Mouse (Mus musculus) embryonic stem cell, embryonic (primary cell): ENCODE measurements around the gene Gys2.
"Not testable (repeated sequence)": the region's sequence is repeated elsewhere in the genome, so short reads cannot be mapped to it uniquely, and the experiment has no call there.

Experiments used
- CTCF ChIA-PET, 4 experiments: fragments of 300-600 bp in 2 of 4; fragments of 350-600 bp in 2 of 4; sonication (Branson Sonifier 250); formaldehyde crosslinking; loops; one replicate each; lab custom pipeline; 2022; ENCODE audit warnings: inconsistent platforms in 2 of 4; lab: Charles Lee
- POLR2A ChIA-PET, 4 experiments: fragments of 300-600 bp in 2 of 4; fragments of 350-600 bp in 2 of 4; sonication (Branson Sonifier 250); formaldehyde crosslinking; loops; one replicate each; lab custom pipeline; 2022; ENCODE audit warnings: antibody characterized with exemption in 4 of 4, inconsistent platforms in 1 of 4; lab: Charles Lee

The Gys2 gene

DNA sequence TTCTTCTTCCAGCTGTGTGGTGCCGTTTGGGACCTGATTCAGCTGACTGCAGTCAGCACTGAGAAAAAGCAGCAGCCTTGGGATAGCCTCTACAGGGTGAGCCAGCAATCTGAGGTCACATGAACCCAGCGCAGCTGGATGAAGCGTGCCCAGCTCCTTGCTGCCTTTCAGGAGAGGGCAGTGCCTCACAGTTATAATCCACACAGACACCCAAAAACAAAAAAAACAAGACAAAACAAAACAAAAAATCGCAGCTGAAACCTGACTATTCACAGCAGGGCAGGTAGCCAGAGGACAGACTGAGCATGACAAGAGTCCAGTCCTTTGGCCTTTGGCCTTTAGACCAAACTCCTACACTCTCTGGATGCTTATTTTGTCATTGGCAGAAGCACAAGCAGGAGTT lies at the start of gene Gys2:
Gys2 (minus strand) TSS at position 309 of the 403 bp plus-strand sequence.
- ChIA-PET POLR2A (interaction anchor here in 1 of 4 experiments (1.6 kb wide), 1 partner anchor 40 kb away, joined by 3 read pairs; no protein-coding TSS in a partner anchor), CTCF (no interaction called here)

DNA sequence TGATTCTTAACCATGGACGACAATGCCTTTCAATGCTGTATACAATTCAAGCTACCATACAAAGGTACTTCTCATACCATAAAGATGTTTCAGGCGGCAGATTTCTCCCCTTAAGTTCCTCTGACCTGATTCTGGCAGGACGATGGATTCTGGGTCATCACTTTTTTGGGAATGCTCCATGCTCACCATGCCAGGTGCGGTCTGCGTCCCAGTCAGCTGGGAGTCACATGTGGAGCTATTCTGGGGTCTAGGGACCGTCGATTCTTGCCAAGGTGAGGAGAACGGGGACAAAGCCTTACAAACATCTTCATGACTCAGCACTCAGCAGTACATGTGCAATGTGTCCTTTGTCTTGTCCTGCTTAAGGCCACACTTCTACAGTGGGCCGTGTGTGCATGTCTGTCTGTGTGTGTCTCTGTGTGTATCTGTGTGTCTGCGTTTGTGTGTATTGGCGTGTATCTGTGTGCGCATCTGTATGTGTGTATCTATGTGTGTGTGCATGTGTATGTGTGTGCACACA lies 48.7 kb upstream of the Gys2 start:
- ChIA-PET POLR2A (interaction anchor here in 1 of 4 experiments (1.7 kb wide), 1 partner anchor 10 kb away, joined by 3 read pairs; no protein-coding TSS in a partner anchor), CTCF (interaction anchor here in 1 of 4 experiments (0.8 kb wide), 1 partner anchor 107 kb away, joined by 8 read pairs; no protein-coding TSS in a partner anchor)

DNA sequence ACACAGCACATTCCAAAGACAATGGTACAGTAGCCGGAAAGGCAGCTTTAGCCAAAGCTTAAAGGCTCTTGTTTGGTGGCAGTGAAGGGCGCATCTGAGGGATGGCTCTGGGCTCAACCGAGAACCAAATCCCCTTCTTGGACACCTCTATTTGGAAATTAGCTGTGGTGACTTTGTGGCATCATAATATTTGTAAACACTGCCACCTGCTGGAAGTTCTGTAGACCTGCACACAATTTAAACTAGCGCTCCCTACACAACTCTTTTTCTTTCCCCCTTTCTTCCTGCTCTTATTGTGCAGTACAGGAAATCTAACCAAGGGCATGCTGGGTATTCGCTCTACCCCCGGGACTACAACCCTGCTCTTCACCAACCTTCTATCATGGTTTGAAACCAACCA lies 46.2 kb upstream of the Gys2 start:
- CTCF ChIA-PET, result interaction anchor here in 2 of 4 experiments (1.7 to 2.0 kb wide), 2 partner anchors 156 to 216 kb away, joined by 7 to 8 read pairs; no protein-coding TSS in a partner anchor
- POLR2A ChIA-PET, result interaction anchor here in 3 of 4 experiments (0.8 to 4.0 kb wide), 6 partner anchors 9 to 238 kb away, joined by 3 to 17 read pairs (median 4); partner anchors contain the start of genes Ldhb (in 3 of the 3) and Cmas (in 1 of the 3)

DNA sequence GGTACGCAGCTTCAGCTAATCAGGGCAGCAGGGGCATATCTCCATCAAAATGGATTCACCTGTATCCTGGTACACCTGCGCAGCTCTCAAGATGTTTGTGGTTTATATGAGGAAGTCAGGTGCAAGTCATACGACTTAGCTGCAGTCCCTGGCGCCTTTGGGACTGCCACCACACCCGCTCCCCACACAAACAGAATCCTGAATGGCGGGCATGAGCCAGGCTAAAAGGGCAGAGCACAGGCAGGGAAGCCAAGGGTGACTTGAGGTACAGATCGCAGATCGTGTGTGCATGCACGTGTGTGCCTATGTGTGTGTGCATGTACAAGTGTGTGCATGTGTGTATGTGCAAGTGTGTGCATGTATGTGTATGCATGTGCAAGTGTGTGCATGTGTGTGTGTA lies 42.5 kb upstream of the Gys2 start:
- CTCF ChIA-PET, result interaction anchor here in 2 of 4 experiments (1.0 to 1.1 kb wide), 3 partner anchors 85 to 170 kb away, joined by 3 to 4 read pairs (median 3); partner anchors contain the start of gene Pyroxd1 (in 1 of the 2)
- POLR2A ChIA-PET, result interaction anchor here in 3 of 4 experiments (0.7 to 2.0 kb wide), 10 partner anchors 9 to 238 kb away, joined by 3 to 16 read pairs (median 3); no protein-coding TSS in a partner anchor

DNA sequence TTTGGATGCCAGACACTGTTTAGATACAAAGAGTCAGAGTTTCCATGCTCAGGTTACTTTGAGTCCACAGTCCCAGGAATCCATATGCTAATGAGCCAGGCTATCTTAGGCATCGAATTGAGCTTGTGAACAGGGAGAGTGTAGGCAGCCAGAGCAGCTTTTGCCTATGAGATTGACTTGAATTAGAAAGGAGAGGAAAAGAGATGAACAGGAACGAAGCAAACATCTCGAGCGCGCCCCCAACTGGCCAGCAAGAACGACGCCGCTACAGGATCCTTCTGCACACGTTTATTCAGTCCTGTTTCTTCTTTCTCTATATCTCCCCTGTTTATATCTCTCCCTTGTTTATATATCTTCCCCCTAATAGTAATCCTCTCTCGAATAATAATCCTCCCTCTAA lies 42.0 kb upstream of the Gys2 start:
- POLR2A ChIA-PET, result interaction anchor here in 3 of 4 experiments (0.7 to 2.0 kb wide), 12 partner anchors 9 to 238 kb away, joined by 3 to 16 read pairs (median 3); partner anchors contain the start of gene Pyroxd1 (in 1 of the 3)
- CTCF ChIA-PET, result interaction anchor here (0.6 to 1.1 kb wide), 10 partner anchors 10 to 223 kb away, joined by 3 to 5 read pairs (median 3); partner anchors contain the start of gene Pyroxd1 (in 1 of the 4)

DNA sequence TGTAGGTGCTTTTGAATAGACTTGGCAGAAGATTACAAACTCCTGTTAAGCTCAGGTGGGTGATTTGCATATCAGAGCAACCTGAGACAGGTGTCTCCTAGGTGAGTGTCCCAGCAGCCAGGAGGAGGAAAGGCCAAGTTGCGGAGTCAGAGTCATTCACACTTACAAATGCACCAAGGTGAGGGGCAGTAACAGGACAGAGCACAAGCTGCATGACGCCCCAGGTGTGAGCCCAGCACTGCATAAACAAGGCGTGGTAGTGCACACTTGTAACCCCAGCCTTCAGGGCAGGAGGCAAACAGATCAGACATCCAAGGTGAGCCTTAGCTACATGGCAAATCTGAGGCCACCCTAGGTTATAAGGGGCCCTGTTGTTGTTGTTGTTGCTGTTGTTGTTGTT lies 40.0 kb upstream of the Gys2 start:
- ChIA-PET CTCF (no interaction called here), POLR2A (interaction anchor here in 3 of 4 experiments (0.6 to 3.6 kb wide), 12 partner anchors 10 to 629 kb away, joined by 3 to 49 read pairs (median 4); partner anchors contain the start of gene Gys2 (in 1 of the 3))

DNA sequence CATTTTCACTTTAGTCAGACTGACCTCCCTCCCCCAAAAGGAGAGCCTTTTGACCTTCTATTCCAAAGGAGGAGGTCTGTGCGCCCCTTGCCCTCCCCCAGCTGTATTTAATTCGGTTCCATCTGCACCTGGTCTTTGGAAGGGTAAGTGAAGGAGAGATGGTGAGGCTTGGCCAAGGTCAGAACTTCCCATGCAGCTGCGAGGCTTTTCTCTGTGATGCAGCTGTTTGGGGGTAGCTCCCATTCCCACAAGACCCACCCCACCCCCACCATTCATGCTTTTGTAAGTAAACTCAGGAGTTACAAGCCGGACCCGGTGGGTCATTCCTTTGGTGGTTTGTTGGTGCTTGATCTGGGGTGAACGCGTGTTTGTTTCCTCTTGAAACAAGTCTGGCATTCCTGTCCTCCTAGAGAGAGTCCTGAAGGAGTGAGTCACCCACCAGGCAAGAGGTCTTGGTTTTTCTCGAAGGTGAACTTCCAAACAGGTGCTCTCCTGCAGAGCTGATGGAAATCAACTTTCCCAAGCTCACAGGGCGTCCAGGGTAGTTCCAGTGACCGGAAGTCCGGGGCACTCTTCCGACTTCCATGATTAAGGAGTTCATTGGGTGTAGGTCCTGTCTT lies 38.7 kb upstream of the Gys2 start:
- ChIA-PET POLR2A (interaction anchor here in 3 of 4 experiments (0.5 to 3.6 kb wide), 34 partner anchors 9 to 1912 kb away, joined by 3 to 49 read pairs (median 4); partner anchors contain the start of gene Pyroxd1 (in 1 of the 3)), CTCF (interaction anchor here in 1 of 4 experiments (0.6 kb wide), 2 partner anchors 637 to 1741 kb away, joined by 5 to 7 read pairs; no protein-coding TSS in a partner anchor)

DNA sequence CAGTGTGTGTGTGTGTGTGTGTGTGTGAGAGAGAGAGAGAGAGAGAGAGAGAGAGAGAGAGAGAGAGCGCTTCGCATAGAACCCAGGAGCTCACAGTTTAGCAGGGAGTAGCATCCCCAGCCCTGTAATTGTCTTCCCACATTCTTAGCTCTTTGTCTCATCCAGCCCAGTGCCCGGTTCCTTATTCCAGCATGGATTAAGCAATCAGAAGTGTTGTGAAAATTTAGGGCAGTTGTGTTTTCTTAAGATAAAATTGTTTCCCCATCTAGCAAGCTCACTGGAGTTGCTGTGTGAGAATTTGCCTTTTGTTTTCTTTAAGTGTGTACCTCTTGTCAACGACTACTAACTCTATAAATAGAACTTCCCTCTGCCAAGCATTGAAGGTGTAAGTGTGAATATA lies 35.8 kb upstream of the Gys2 start:
- ChIA-PET POLR2A (interaction anchor here (0.5 to 3.9 kb wide), 32 partner anchors 10 to 1905 kb away, joined by 3 to 28 read pairs (median 5); partner anchors contain the start of genes Kcnj8 (in 1 of the 4) and Pyroxd1 (in 1 of the 4)), CTCF (interaction anchor here in 1 of 4 experiments (1.0 kb wide), 1 partner anchor 248 kb away, joined by 3 read pairs; no protein-coding TSS in a partner anchor)

DNA sequence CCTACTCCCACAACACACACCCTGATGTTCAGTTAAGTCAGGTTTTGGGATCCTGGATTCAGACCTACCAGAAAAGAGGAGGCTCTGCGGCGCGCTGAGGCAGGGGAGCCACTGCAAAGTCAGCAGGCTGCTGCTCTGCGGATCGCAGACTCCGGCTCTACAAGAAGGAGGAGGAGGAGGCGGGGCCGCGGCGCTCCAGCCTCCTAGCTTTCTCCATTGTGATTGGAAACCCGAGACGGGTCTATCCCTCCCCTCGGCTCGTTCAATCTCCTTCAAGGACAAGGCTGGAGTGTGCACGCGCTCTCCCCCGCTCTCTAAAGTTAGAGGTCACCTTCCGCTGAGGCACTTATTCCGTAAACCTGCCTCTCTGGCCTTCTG lies 34.9 kb upstream of the Gys2 start, which contains the start of gene Ldhb:
Ldhb (minus strand) TSS at position 173 of the 378 bp plus-strand sequence.
- ChIA-PET POLR2A (interaction anchor here (0.5 to 3.9 kb wide), 49 partner anchors 9 to 1904 kb away, joined by 3 to 28 read pairs (median 4); partner anchors contain the start of genes Pyroxd1 (in 2 of the 4) and Cmas (in 1 of the 4)), CTCF (interaction anchor here in 1 of 4 experiments (0.9 kb wide), 1 partner anchor 31 kb away, joined by 4 read pairs; no protein-coding TSS in a partner anchor)

DNA sequence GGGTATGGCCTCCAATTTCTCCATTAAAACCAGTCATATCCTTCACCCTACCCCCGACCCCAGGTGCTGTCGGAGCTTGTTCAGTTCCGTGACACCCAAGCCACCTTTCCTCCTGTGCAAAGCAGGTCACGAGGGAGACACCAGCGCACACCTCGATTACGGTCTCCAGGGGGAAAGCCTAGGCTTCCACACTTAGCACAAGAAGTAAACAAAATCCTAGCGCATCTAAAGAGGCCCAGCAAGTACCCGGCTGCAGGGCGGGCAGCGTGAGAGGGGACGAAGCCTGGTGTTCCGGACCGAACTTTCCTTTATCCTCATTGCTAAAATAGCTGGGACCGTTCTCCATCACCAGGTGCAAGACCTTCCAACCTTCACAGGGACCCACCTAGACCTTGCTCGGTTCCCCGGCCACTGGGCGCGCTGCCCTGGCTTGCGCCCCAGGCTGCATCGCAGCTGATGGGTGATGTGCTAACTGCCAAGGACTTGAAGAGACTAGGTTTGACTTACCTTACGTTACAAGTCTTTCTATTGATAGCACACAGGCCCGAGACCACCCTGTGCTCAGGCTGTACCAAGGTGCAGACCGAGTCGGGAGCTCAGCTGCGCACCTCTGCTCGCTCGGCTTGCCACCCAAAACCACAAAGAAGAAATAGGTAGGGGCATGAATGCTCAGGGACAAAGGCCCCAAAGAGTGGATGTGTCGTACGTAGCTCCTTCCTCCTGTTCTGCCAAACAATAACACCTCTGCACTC lies 34.3 kb upstream of the Gys2 start:
- POLR2A ChIA-PET, result interaction anchor here (0.5 to 3.9 kb wide), 49 partner anchors 8 to 1904 kb away, joined by 3 to 28 read pairs (median 4); partner anchors contain the start of genes Pyroxd1 (in 2 of the 4) and Cmas (in 1 of the 4)
- CTCF ChIA-PET, result interaction anchor here in 1 of 4 experiments (0.9 kb wide), 1 partner anchor 30 kb away, joined by 4 read pairs; no protein-coding TSS in a partner anchor

DNA sequence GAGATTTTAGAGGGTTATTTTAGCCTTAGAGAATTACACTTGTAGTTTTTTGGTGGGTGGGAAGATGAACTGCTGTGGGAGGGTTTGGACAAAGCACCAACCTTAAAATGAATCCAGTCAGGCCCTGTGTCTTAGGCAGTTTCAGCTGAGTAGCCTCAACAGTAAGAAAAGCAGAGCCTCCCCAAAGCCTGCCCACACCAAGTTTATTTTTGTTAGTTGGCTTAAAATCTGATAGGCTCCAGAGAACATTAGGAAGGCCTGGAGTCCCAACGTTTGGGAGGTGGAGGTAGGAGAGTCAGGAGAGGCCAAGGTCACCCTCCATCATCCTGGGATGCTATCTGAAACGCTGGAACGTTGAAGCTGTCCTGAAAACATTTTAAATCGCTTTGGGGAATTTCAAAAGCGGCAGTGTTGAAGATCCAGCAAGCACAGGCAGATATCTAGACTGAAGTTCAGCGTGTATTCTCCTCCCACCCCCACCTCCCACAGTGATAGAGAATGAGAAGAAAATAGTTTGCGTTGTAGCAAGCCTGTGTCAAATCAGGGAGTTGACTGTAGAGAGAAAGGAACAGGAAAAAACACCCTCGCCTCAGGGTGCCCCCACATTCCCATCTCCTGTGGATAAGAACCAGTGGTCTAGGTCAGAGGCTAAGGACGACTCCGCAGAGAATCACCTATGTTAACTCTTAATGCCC lies 33.6 kb upstream of the Gys2 start:
- CTCF ChIA-PET, result no interaction called here
- POLR2A ChIA-PET, result interaction anchor here in 3 of 4 experiments (0.6 to 3.9 kb wide), 14 partner anchors 8 to 904 kb away, joined by 3 to 28 read pairs (median 8); partner anchors contain the start of gene Pyroxd1 (in 1 of the 3)

DNA sequence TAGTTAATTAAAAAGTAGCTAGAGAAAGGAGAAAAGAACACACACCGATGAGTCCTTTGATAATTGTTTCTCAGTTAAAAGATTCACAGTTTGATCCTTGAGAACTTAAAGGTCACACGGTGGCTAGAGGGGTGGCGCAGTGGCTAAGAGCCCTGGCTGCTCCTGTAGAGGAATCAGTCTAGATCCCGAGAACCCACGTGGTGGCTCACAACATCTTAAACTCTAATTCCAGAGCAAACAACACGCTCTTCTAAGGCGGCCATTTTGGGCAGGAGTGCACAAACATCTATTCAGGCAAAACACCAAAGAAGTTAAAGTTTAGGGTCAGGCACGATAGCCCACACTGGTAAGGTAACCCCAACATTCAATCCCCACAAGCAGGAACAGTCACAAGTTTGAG lies 30.7 kb upstream of the Gys2 start:
- CTCF ChIA-PET, result interaction anchor here in 1 of 4 experiments (0.6 kb wide), 1 partner anchor 1842 kb away, joined by 3 read pairs; no protein-coding TSS in a partner anchor
- POLR2A ChIA-PET, result interaction anchor here in 2 of 4 experiments (0.5 to 4.5 kb wide), 7 partner anchors 8 to 666 kb away, joined by 3 to 49 read pairs (median 7); no protein-coding TSS in a partner anchor

DNA sequence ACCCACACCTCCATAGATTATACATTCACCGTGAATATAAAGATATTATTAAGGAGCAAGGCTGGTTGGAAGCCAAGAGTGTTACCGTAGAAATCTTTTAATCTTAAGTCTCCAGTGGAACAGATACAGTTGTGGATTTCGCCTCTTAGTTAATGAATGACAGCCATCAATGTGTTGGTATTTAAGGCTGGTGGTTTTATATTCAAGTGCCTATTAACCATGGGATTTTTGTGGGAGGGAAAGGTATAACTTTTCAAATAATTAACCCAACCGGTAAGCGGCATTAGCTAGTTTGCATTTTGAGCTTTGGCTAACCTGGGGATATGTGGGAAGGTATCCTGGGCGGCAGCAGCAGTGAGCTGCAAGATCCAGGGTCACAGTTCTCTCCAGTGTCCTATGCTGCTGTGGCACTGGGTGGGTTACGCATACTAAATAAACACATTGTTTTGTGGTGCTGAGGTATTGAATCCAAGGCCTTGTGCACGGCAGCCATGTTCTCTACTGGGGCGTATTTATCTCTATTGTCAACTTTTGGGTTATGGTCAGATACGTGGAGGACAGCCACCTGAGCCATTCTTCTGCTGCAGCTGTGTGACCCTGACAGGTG lies 29.7 kb upstream of the Gys2 start:
- POLR2A ChIA-PET, result interaction anchor here in 3 of 4 experiments (0.7 to 4.5 kb wide), 8 partner anchors 8 to 150 kb away, joined by 3 to 49 read pairs (median 4); partner anchors contain the start of gene Kcnj8 (in 1 of the 3)
- CTCF ChIA-PET, result no interaction called here

DNA sequence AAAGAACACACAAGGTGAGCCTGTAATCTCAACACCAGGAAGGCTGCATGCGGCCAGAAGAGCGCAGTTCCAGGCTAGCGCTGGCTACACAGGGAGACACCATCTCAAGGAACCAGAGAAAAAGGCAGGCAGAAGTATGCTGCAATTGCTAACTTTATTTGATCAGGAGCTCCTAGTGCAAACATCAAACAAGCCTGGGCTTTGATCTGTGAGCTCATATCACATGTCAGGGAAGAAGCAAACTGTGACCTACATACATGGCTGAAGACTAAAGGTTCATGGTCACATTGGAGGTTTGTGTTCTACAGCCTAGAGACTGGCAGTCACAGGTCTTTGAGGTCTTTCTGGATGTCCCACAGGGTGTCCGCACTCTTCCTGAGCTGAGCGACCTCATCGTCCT lies 17.2 kb upstream of the Gys2 start:
- POLR2A ChIA-PET, result interaction anchor here in 2 of 4 experiments (1.2 to 1.5 kb wide), 3 partner anchors 12 to 21 kb away, joined by 3 read pairs; no protein-coding TSS in a partner anchor
- CTCF ChIA-PET, result not testable (repeated sequence)

DNA sequence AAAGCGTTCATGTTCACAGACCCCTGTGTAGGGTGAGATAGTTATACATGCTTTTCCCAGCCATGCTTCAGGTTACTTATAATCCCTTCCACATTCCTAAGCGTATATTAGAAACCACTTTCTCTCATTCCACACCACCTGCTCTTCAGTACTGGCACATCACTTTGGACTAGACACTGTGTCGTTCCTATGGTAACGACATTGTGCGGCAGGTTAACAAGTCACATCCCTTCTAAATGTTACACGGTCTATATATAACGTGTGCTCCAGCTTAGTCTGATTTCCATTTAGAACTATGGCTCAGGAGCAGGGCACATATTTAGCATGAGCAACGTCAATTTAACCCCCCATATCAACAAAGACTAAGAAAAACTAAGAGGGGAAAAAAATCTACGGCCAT lies 14.7 kb upstream of the Gys2 start:
- POLR2A ChIA-PET, result interaction anchor here in 3 of 4 experiments (0.9 to 2.3 kb wide), 6 partner anchors 8 to 24 kb away, joined by 3 to 9 read pairs (median 4); partner anchors contain the start of gene Ldhb (in 2 of the 3)
- CTCF ChIA-PET, result no interaction called here

DNA sequence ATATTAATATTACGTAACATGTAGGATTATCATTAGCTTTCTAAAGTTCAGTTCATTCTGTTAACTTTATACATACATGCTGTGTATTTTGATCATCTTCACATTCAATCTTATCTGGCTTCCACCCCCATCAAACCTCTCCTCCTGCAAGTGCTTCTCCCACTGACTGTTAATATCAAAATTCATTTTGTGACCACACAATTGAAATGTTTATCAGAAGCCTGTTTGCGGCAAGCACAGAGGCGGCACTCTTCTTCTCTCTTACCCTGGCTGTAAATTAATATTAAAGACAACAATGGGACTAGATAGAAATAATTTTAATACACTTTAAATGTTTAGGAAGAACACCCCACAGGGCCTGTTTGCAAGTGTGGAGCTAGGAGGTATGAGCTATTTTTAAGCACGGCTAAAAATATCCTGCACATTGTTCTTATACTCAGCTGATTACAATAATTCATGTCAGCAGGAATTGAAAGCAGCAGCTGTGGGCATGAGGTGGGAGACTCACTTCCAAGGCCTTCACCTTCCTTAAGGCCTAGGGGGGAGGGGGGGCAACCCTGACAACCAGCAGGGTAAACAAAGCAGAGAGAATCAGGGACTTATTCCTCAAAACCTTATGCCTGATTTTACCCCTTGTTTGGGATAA lies 12.7 kb upstream of the Gys2 start:
- ChIA-PET CTCF (interaction anchor here in 1 of 4 experiments (0.7 kb wide), 1 partner anchor 30 kb away, joined by 3 read pairs; no protein-coding TSS in a partner anchor), POLR2A (interaction anchor here in 2 of 4 experiments (0.7 to 2.4 kb wide), 2 partner anchors 10 to 23 kb away, joined by 3 to 7 read pairs; partner anchors contain the start of gene Ldhb (in 1 of the 2))
